Mouse (Mus musculus) ES-Bruce4 (cell line): ENCODE measurements around the gene Parm1. TPM values are rescaled to one million over a fixed set of nuclear protein-coding genes. Genes with fewer than 3 reads are reported as not detected.

Experiments used
- H3K27ac ChIP-seq: 2 replicates; pipeline ENCODE4 v1.5.1; 2012; ENCODE audit warnings: low read length, inconsistent platforms; ENCODE audit not compliant: insufficient read depth
- H3K27me3 ChIP-seq: 2 replicates; pipeline ENCODE4 v1.6.1; 2012; ENCODE audit warnings: mild to moderate bottlenecking, low read length, inconsistent platforms; ENCODE audit not compliant: control insufficient read depth, poor library complexity, insufficient read depth, severe bottlenecking
- H3K36me3 ChIP-seq: 2 replicates; pipeline ENCODE4 v1.6.1; 2012; ENCODE audit warnings: inconsistent platforms, mild to moderate bottlenecking, low read length, moderate library complexity; ENCODE audit not compliant: control insufficient read depth, poor library complexity, insufficient read depth, severe bottlenecking
- H3K4me1 ChIP-seq: one replicate; pipeline ENCODE4 v1.8.1; 2011; ENCODE audit warnings: low read length; ENCODE audit not compliant: control insufficient read depth, insufficient read depth
- H3K4me3 ChIP-seq: 2 replicates; pipeline ENCODE4 v1.5.1; 2011; ENCODE audit warnings: low read depth, mild to moderate bottlenecking, low read length
- H3K9ac ChIP-seq: 2 replicates; pipeline ENCODE4 v1.6.1; 2012; ENCODE audit warnings: low read depth, mild to moderate bottlenecking, inconsistent platforms; ENCODE audit not compliant: poor library complexity, severe bottlenecking
- H3K9me3 ChIP-seq: replicated peaks from 2 replicates; pipeline ENCODE4 v1.6.1; 2012; ENCODE audit warnings: mild to moderate bottlenecking, low read length, inconsistent platforms; ENCODE audit not compliant: control insufficient read depth, poor library complexity, insufficient read depth, severe bottlenecking
- CTCF ChIP-seq: IDR thresholded peaks from one replicate; pipeline ENCODE4 v1.8.1; 2011; ENCODE audit warnings: low read depth, low read length
- EP300 ChIP-seq: IDR thresholded peaks from 2 replicates; pipeline ENCODE4 v1.6.1; 2011; ENCODE audit warnings: low read depth, low read length; ENCODE audit not compliant: insufficient read depth
- POLR2A ChIP-seq: IDR thresholded peaks from one replicate; pipeline ENCODE4 v1.8.1; 2011; ENCODE audit warnings: low read length; ENCODE audit not compliant: insufficient read depth
- polyA plus RNA-seq: library from polyadenylated mRNA; stranded (reverse); fragments of >200 nt; gene quantifications from 2 replicates; pipeline ENCODE4 v1.2.4, GENCODE M21; 2011; ENCODE audit warnings: low read depth; ENCODE audit not compliant: missing spikeins, insufficient read depth, insufficient read length

Gene Parm1
- polyA plus RNA-seq, 1 experiment, result 11.3 TPM

- no peak overlapping the region for H3K9ac ChIP-seq
- H3K4me1 ChIP-seq, result no peaks in the 10 kb centered on the region
- H3K27ac ChIP-seq, result no peak overlapping the region
- H3K27me3 ChIP-seq, result no peaks in the 10 kb centered on the region; the same call in 1 of the 2 replicates
- no peak for TF ChIP-seq POLR2A
- no peak for TF ChIP-seq EP300
- TF ChIP-seq CTCF, result no peak
- no peak overlapping the region for H3K4me3 ChIP-seq
- H3K36me3 ChIP-seq, result no peaks in the 10 kb centered on the region
- no peaks in the 10 kb centered on the region for H3K9me3 ChIP-seq
These were observed 135.9 kb downstream of the Parm1 start for GRCm38 (mm10) chr5:91653061-91653915.

GRCm38 (mm10) chr5:91654331-91655048, 137.1 kb downstream of the Parm1 start:
- Histone ChIP-seq H3K4me3 (no peak overlapping the region), H3K9me3 (no peaks in the 10 kb centered on the region), H3K36me3 (no peaks in the 10 kb centered on the region), H3K27ac (no peak overlapping the region), H3K27me3 (no peaks in the 10 kb centered on the region; the same call in 1 of the 2 replicates), H3K4me1 (no peaks in the 10 kb centered on the region), H3K9ac (no peak overlapping the region)
- no peak for TF ChIP-seq EP300
- TF ChIP-seq POLR2A, result no peak
- no peak for TF ChIP-seq CTCF

GRCm38 (mm10) chr5:91655263-91655662, 137.8 kb downstream of the Parm1 start:
- Histone ChIP-seq H3K27ac (no peak overlapping the region), H3K36me3 (no peaks in the 10 kb centered on the region), H3K27me3 (no peaks in the 10 kb centered on the region; the same call in 1 of the 2 replicates), H3K4me3 (no peak overlapping the region), H3K9me3 (no peaks in the 10 kb centered on the region), H3K9ac (no peak overlapping the region), H3K4me1 (no peaks in the 10 kb centered on the region)
- TF ChIP-seq CTCF, result no peak
- TF ChIP-seq EP300, result no peak
- no peak for TF ChIP-seq POLR2A

GRCm38 (mm10) chr5:91662715-91663114, 145.3 kb downstream of the Parm1 start:
- H3K9me3 ChIP-seq, result no peaks in the 10 kb centered on the region
- no peaks in the 10 kb centered on the region; the same call in 1 of the 2 replicates for H3K27me3 ChIP-seq
- H3K36me3 ChIP-seq, result no peaks in the 10 kb centered on the region
- H3K4me3 ChIP-seq, result no peak overlapping the region
- TF ChIP-seq CTCF (no peak), EP300 (no peak), POLR2A (no peak)
- no peaks in the 10 kb centered on the region for H3K4me1 ChIP-seq
- no peak overlapping the region for H3K9ac ChIP-seq
- H3K27ac ChIP-seq, result no peak overlapping the region

- no peaks in the 10 kb centered on the region for H3K36me3 ChIP-seq
- H3K27ac ChIP-seq, result no peak overlapping the region
- no peaks in the 10 kb centered on the region for H3K9me3 ChIP-seq
- TF ChIP-seq CTCF, result no peak
- TF ChIP-seq POLR2A, result no peak
- no peak for TF ChIP-seq EP300
- H3K4me1 ChIP-seq, result no peaks in the 10 kb centered on the region
- no peak overlapping the region for H3K4me3 ChIP-seq
- H3K27me3 ChIP-seq, result no peaks in the 10 kb centered on the region
- no peak overlapping the region for H3K9ac ChIP-seq
These were observed 149.7 kb downstream of the Parm1 start for GRCm38 (mm10) chr5:91667127-91667526.
